Mouse (Mus musculus): ENCODE results near the gene Iqck.

Gene Iqck

GRCm38 (mm10) chr7:118953626-118954282 lies 98.2 kb downstream of the Iqck start:
- no peak for DNase-seq

GRCm38 (mm10) chr7:118954968-118955367 lies 99.4 kb downstream of the Iqck start:
- DNase-seq, result no peak

- no peak for DNase-seq
Measured at GRCm38 (mm10) chr7:118956616-118957246, 101.2 kb downstream of the Iqck start.

GRCm38 (mm10) chr7:118959209-118959608 lies 103.7 kb downstream of the Iqck start:
- DNase-seq, result no peak

GRCm38 (mm10) chr7:118964777-118965176 lies 109.2 kb downstream of the Iqck start:
- DNase-seq, result no peak

- peak; percentile 24 to 40 for DNase-seq
Measured at GRCm38 (mm10) chr7:118965198-118965597, 109.6 kb downstream of the Iqck start.

- no peak for DNase-seq
Measured at GRCm38 (mm10) chr7:118968870-118969269, 113.3 kb downstream of the Iqck start.

- DNase-seq, result no peak
Measured at GRCm38 (mm10) chr7:118971499-118971898, 115.9 kb downstream of the Iqck start.

GRCm38 (mm10) chr7:118972306-118972705 lies 116.8 kb downstream of the Iqck start:
- peak; percentile 53 to 63 for DNase-seq

GRCm38 (mm10) chr7:118973377-118973776 lies 117.8 kb downstream of the Iqck start:
- DNase-seq, result peak in 1 of 2 experiments; percentile 20

- peak in 1 of 2 experiments; percentile 34 for DNase-seq
Measured at GRCm38 (mm10) chr7:118975837-118976236, 120.3 kb downstream of the Iqck start.

GRCm38 (mm10) chr7:118976414-118977166 lies 121.0 kb downstream of the Iqck start:
- DNase-seq, result peak; percentile 85 to 88

GRCm38 (mm10) chr7:118977167-118977543 lies 121.6 kb downstream of the Iqck start:
- DNase-seq, result peak in 1 of 2 experiments; percentile 17

GRCm38 (mm10) chr7:118979121-118979520 lies 123.6 kb downstream of the Iqck start:
- DNase-seq, result no peak

GRCm38 (mm10) chr7:118979708-118980107 lies 124.2 kb downstream of the Iqck start:
- DNase-seq, result peak; percentile 84 to 90

GRCm38 (mm10) chr7:118981346-118981745 lies 125.8 kb downstream of the Iqck start:
- no peak for DNase-seq

- DNase-seq, result no peak
Measured at GRCm38 (mm10) chr7:118981831-118982230, 126.3 kb downstream of the Iqck start.

- DNase-seq, result no peak
Measured at GRCm38 (mm10) chr7:118982586-118982985, 127.0 kb downstream of the Iqck start.

- peak; percentile 97 for DNase-seq
Measured at GRCm38 (mm10) chr7:118983961-118984360, 128.4 kb downstream of the Iqck start.

- no peak for DNase-seq
Measured at GRCm38 (mm10) chr7:118985786-118986185, 130.2 kb downstream of the Iqck start.

- DNase-seq, result no peak
Measured at GRCm38 (mm10) chr7:118986369-118986768, 130.8 kb downstream of the Iqck start.

- no peak for DNase-seq
Measured at GRCm38 (mm10) chr7:118989275-118989856, 133.8 kb downstream of the Iqck start.

GRCm38 (mm10) chr7:118990282-118990681 lies 134.7 kb downstream of the Iqck start:
- no peak for DNase-seq

Data from cerebellum, postnatal 14 days (tissue).